Comparison of ENCODE assay signal across 38 mouse cellular contexts in the genomic region with DNA sequence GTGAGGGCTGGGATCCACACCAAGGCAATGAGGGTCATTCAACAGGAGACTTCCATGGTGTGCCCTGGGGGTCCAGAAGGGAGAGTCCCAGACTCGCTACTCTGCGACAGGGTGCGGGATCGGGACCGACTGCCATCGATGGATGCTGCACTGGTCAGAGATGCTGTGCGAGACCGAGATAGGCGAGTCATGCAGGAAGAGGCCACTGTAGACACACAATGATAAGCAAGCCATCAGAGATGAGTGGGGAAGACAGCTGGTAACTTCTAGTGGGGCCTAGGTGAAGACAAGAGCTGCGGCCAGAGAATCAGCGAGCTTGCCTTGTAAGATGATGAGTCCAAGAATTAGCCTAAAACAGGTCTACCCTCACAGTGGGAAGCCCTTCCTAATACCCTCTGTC. TPM values are rescaled to one million over a fixed set of nuclear protein-coding genes. Genes with fewer than 3 reads are reported as not detected.
DNase-seq lines count a peak whose midpoint lies in the region; ATAC-seq and TF ChIP-seq lines count a peak whose summit lies in the region.
"Had no signal": no experiment of that assay in that cellular context is flagged by ENCODE, and none has a peak within 500 bp of the region (broad histone marks: within the 10 kb centered on the region; RNA-seq: fewer than 3 reads in every experiment).

No protein-coding gene starts in this region.

- ATAC-seq in liver, embryonic 11.5 days (replicated peaks; ENCODE audit: low FRiP score), result peak; percentile 79
- ATAC-seq in liver, embryonic 16.5 days (ENCODE audit: low read depth), result 0 out of 2 replicates have a peak, but pooled peaks have one; percentile 50
- no peak for ATAC-seq in hindbrain, embryonic 13.5 days (ENCODE audit: low FRiP score)
- ATAC-seq: forebrain, postnatal 0 days; intestine, postnatal 0 days; midbrain, embryonic 13.5 days had no signal

- H3K4me1 ChIP-seq in MEL (ENCODE audit: control insufficient read depth in 1 of 2, insufficient read depth in 2 of 2, low read length in 2 of 2), result peaks cover 0 to 26% of the 10 kb centered on the region in 2 experiments
- peaks cover 24% of the 10 kb centered on the region for H3K4me1 ChIP-seq in liver, embryonic 11.5 days (replicated peaks; ENCODE audit: control insufficient read depth, insufficient read depth, low read length)
- H3K4me1 ChIP-seq in liver, embryonic 16.5 days (ENCODE audit: control insufficient read depth, low read depth, low read length), result peaks cover 17% of the 10 kb centered on the region
- H3K4me1 ChIP-seq in hindbrain, embryonic 13.5 days (replicated peaks), result peaks cover under 1% of the 10 kb centered on the region; the same call in 1 of the 2 replicates
- no peaks in the 10 kb centered on the region for H3K4me1 ChIP-seq in kidney, adult 2 months (ENCODE audit: control insufficient read depth, insufficient read depth, low read length)
- H3K4me1 ChIP-seq: embryonic facial prominence, embryonic 12.5 days; hindbrain, embryonic 12.5 days; kidney, embryonic 15.5 days; midbrain, embryonic 13.5 days had no signal

- peak; percentile 63 to 68 for TF ChIP-seq EP300 in MEL (IDR thresholded peaks at IDR 0.05; ENCODE audit: low read depth in 1 of 2, low read length in 2 of 2)

- no peak for TF ChIP-seq RAD21 in MEL (IDR thresholded peaks at IDR 0.05; ENCODE audit: low read depth, low read length)

- H3K36me3 ChIP-seq in MEL (ENCODE audit: control insufficient read depth in 1 of 2, insufficient read depth in 2 of 2, low read length in 2 of 2), result peaks cover 0 to 14% of the 10 kb centered on the region in 2 experiments; a peak in 2 of 4 replicates
- H3K36me3 ChIP-seq in liver, embryonic 11.5 days (ENCODE audit: control insufficient read depth, insufficient read depth, low read length), result no peaks in the 10 kb centered on the region
- H3K36me3 ChIP-seq in liver, embryonic 16.5 days (ENCODE audit: control insufficient read depth, insufficient read depth), result peaks cover 4% of the 10 kb centered on the region; the same call in 1 of the 2 replicates
- H3K36me3 ChIP-seq in hindbrain, embryonic 13.5 days, result 0 out of 2 replicates have a peak, but pooled peaks cover 3% of the 10 kb centered on the region
- H3K36me3 ChIP-seq in kidney, adult 2 months (ENCODE audit: control insufficient read depth, insufficient read depth, low read length), result no peaks in the 10 kb centered on the region
- H3K36me3 ChIP-seq: embryonic facial prominence, embryonic 12.5 days; hindbrain, embryonic 12.5 days; kidney, embryonic 15.5 days; midbrain, embryonic 13.5 days had no signal

- TF ChIP-seq POLR2A in MEL (IDR thresholded peaks at IDR 0.05; ENCODE audit: control insufficient read depth in 1 of 2, insufficient read depth in 1 of 2, low read depth in 1 of 2, low read length in 2 of 2, poor library complexity in 1 of 2), result no peak
- TF ChIP-seq POLR2A in kidney, adult 2 months (IDR thresholded peaks at IDR 0.05; ENCODE audit: low read depth, low read length), result no peak

- TF ChIP-seq CTCF in MEL (IDR thresholded peaks at IDR 0.05 in 2 of 3, conservative IDR thresholded peaks at IDR 0.05 in 1 of 3; ENCODE audit: control insufficient read depth in 1 of 3, insufficient read depth in 1 of 3, low read depth in 2 of 3, low read length in 3 of 3, poor library complexity in 1 of 3, severe bottlenecking in 1 of 3), result no peak
- TF ChIP-seq CTCF in kidney, adult 2 months (conservative IDR thresholded peaks at IDR 0.05; ENCODE audit: insufficient read depth, insufficient read length, low read depth, low read length), result no peak

- no peaks in the 10 kb centered on the region for H3K9me3 ChIP-seq in MEL (replicated peaks; ENCODE audit: insufficient read depth, low read length)
- no peaks in the 10 kb centered on the region for H3K9me3 ChIP-seq in liver, embryonic 11.5 days (ENCODE audit: control insufficient read depth, low read length)
- H3K9me3 ChIP-seq in liver, embryonic 16.5 days (replicated peaks; ENCODE audit: control insufficient read depth, low read length), result no peaks in the 10 kb centered on the region
- H3K9me3 ChIP-seq in hindbrain, embryonic 13.5 days, result no peaks in the 10 kb centered on the region
- H3K9me3 ChIP-seq: embryonic facial prominence, embryonic 12.5 days; heart, embryonic 15.5 days; hindbrain, embryonic 12.5 days; kidney, embryonic 15.5 days; limb, embryonic 13.5 days; midbrain, embryonic 13.5 days had no signal

- H3K9ac ChIP-seq in MEL (ENCODE audit: control insufficient read depth, low read depth, low read length, poor library complexity, severe bottlenecking), result no peak overlapping the region
- H3K9ac ChIP-seq in liver, embryonic 11.5 days (ENCODE audit: low read depth, low read length), result no peak overlapping the region
- H3K9ac ChIP-seq in liver, embryonic 16.5 days (ENCODE audit: low read depth, low read length), result no peak overlapping the region
- no peak overlapping the region for H3K9ac ChIP-seq in hindbrain, embryonic 13.5 days
- H3K9ac ChIP-seq: embryonic facial prominence, embryonic 12.5 days; forebrain, postnatal 0 days; heart, embryonic 15.5 days; hindbrain, embryonic 12.5 days; kidney, embryonic 15.5 days; limb, embryonic 13.5 days; lung, embryonic 14.5 days; midbrain, embryonic 13.5 days had no signal

- no peak overlapping the region for H3K27ac ChIP-seq in MEL (ENCODE audit: control insufficient read depth, low read depth, low read length)
- H3K27ac ChIP-seq in liver, embryonic 11.5 days (ENCODE audit: low read depth, low read length), result no peak overlapping the region
- H3K27ac ChIP-seq in liver, embryonic 16.5 days (ENCODE audit: low read length), result no peak overlapping the region
- H3K27ac ChIP-seq in hindbrain, embryonic 13.5 days, result no peak overlapping the region
- no peak overlapping the region for H3K27ac ChIP-seq in kidney, adult 2 months (ENCODE audit: insufficient read depth, low read depth, low read length)
- H3K27ac ChIP-seq: embryonic facial prominence, embryonic 12.5 days; heart, embryonic 15.5 days; hindbrain, embryonic 12.5 days; kidney, embryonic 15.5 days; layer of hippocampus, adult 2 months; left cerebral cortex, adult 2 months; limb, embryonic 13.5 days; midbrain, embryonic 13.5 days had no signal

- H3K4me3 ChIP-seq in MEL (ENCODE audit: control insufficient read depth in 1 of 2, insufficient read depth in 1 of 2, low read depth in 2 of 2, low read length in 2 of 2), result no peak overlapping the region
- H3K4me3 ChIP-seq in liver, embryonic 11.5 days (ENCODE audit: low read depth, low read length), result no peak overlapping the region
- no peak overlapping the region for H3K4me3 ChIP-seq in liver, embryonic 16.5 days (ENCODE audit: low read depth, low read length)
- H3K4me3 ChIP-seq in hindbrain, embryonic 13.5 days, result no peak overlapping the region
- H3K4me3 ChIP-seq in kidney, adult 2 months (ENCODE audit: insufficient read depth, low read depth, low read length), result no peak overlapping the region
- H3K4me3 ChIP-seq: embryonic facial prominence, embryonic 12.5 days; heart, embryonic 15.5 days; hindbrain, embryonic 12.5 days; kidney, embryonic 15.5 days; layer of hippocampus, adult 2 months; left cerebral cortex, adult 2 months; limb, embryonic 13.5 days; midbrain, embryonic 13.5 days had no signal

- DNase-seq in 416B (ENCODE audit: low read depth), result peak; percentile 8
- peak; percentile 41 for DNase-seq in MEL (ENCODE audit: low read depth, low spot score)
- no peak for DNase-seq in liver, embryonic 11.5 days (ENCODE audit: low spot score)
- no peak for DNase-seq in kidney, adult 2 months
- no peak for DNase-seq in right cerebral cortex, postnatal 10 days (ENCODE audit: low spot score in 2 of 2)
- DNase-seq: adrenal gland, postnatal 10 days; cerebellum, adult 8-10 months; cerebellum, postnatal 36 days; embryo, embryonic 11 days; forebrain, postnatal 0 days; gastrocnemius, postnatal 10 days; heart, postnatal 36 days; kidney, postnatal 36 days; lung, embryonic 14.5 days; lung, postnatal 14 days; spleen, adult 18-20 months; thymus, postnatal 25 days had no signal

- no peaks in the 10 kb centered on the region for H3K79me2 ChIP-seq in MEL (ENCODE audit: control insufficient read depth, insufficient read depth, low read length, poor library complexity)

- WGBS in liver, embryonic 11.5 days, result 44% methylated on average over 11 of the region's 11 CpGs
- 25% methylated on average over 11 of the region's 11 CpGs for WGBS in liver, embryonic 16.5 days (ENCODE audit: insufficient replicate concordance)
- 94% methylated on average over 11 of the region's 11 CpGs for WGBS in hindbrain, embryonic 13.5 days
- WGBS in kidney, adult 2 months, result 98% methylated on average over 11 of the region's 11 CpGs

- H3K27me3 ChIP-seq in MEL (ENCODE audit: control insufficient read depth in 1 of 2, insufficient read depth in 2 of 2, low read length in 2 of 2), result no peaks in the 10 kb centered on the region
- 0 out of 2 replicates have a peak, but pooled peaks cover 3% of the 10 kb centered on the region for H3K27me3 ChIP-seq in liver, embryonic 11.5 days (replicated peaks; ENCODE audit: control insufficient read depth, insufficient read depth, low read length)
- H3K27me3 ChIP-seq in liver, embryonic 16.5 days (ENCODE audit: control insufficient read depth, insufficient read depth, low read depth, low read length), result no peaks in the 10 kb centered on the region
- H3K27me3 ChIP-seq in hindbrain, embryonic 13.5 days, result peaks cover 3% of the 10 kb centered on the region; the same call in 1 of the 2 replicates
- no peaks in the 10 kb centered on the region for H3K27me3 ChIP-seq in kidney, adult 2 months (replicated peaks; ENCODE audit: control insufficient read depth, insufficient read depth, low read length)
- H3K27me3 ChIP-seq: embryonic facial prominence, embryonic 12.5 days; heart, embryonic 15.5 days; kidney, embryonic 15.5 days; limb, embryonic 13.5 days; midbrain, embryonic 13.5 days had no signal

- H3K4me2 ChIP-seq in liver, embryonic 11.5 days, result peak overlapping the region; percentile 38
- no peak overlapping the region for H3K4me2 ChIP-seq in liver, embryonic 16.5 days (ENCODE audit: low read depth, low read length)
- no peak overlapping the region for H3K4me2 ChIP-seq in hindbrain, embryonic 13.5 days
- H3K4me2 ChIP-seq: embryonic facial prominence, embryonic 12.5 days; heart, embryonic 15.5 days; hindbrain, embryonic 12.5 days; kidney, embryonic 15.5 days; limb, embryonic 13.5 days; lung, embryonic 14.5 days; midbrain, embryonic 13.5 days had no signal

RNA-seq across cellular contexts. Expression of a gene that starts 7.9 kb away (rescaled TPM):
- total RNA-seq in MEL (2012; rRNA removed), result 11.2 and 17.0 TPM in 2 replicates
- polyA plus RNA-seq in MEL (2012; ENCODE audit: insufficient read depth in 1 of 2, insufficient read length in 2 of 2, low read depth in 1 of 2, low replicate concordance in 2 of 2, missing spikeins in 1 of 2), result 10 to 100 TPM in 1 of 2 experiments, not detected in 1; 48.6 TPM
- 19.2 and 21.5 TPM in 2 replicates for polyA plus RNA-seq in liver, embryonic 11.5 days (2014; fragmentation: Nextera tagmentation; extraction: Ambion mirVana)
- polyA plus RNA-seq in liver, embryonic 16.5 days (2015; fragmentation: Nextera tagmentation; extraction: Ambion mirVana), result 51.8 and 66.4 TPM in 2 replicates
- polyA plus RNA-seq in hindbrain, embryonic 13.5 days (2015; fragmentation: Nextera tagmentation; extraction: Ambion mirVana), result 108 and 144 TPM in 2 replicates
- 220 and 235 TPM in 2 replicates for polyA plus RNA-seq in kidney, adult 2 months (2012; rRNA removed)

RNA-seq across cellular contexts. Expression of a gene that starts 12.1 kb away (rescaled TPM):
- total RNA-seq in MEL (2012; rRNA removed), result not detected in 2 replicates
- not detected for polyA plus RNA-seq in MEL (2012; ENCODE audit: insufficient read depth in 1 of 2, insufficient read length in 2 of 2, low read depth in 1 of 2, low replicate concordance in 2 of 2, missing spikeins in 1 of 2)
- not detected in 2 replicates for polyA plus RNA-seq in liver, embryonic 11.5 days (2014; fragmentation: Nextera tagmentation; extraction: Ambion mirVana)
- not detected in 2 replicates for polyA plus RNA-seq in liver, embryonic 16.5 days (2015; fragmentation: Nextera tagmentation; extraction: Ambion mirVana)
- polyA plus RNA-seq in hindbrain, embryonic 13.5 days (2015; fragmentation: Nextera tagmentation; extraction: Ambion mirVana), result not detected in 2 replicates
- polyA plus RNA-seq in kidney, adult 2 months (2012; rRNA removed), result not detected in 2 replicates
- total RNA-seq: adrenal gland, postnatal 10 days; CH12.LX; ES-E14; forebrain, postnatal 0 days; gastrocnemius, postnatal 10 days; granulocyte monocyte progenitor cell, adult 5-6 weeks; heart, postnatal 36 days; layer of hippocampus, adult 2 months; layer of hippocampus, postnatal 14 days; left cerebral cortex, adult 2 months; left cerebral cortex, postnatal 36 days; monocyte, adult 5-6 weeks had no signal
- polyA plus RNA-seq: C2C12; embryonic facial prominence, embryonic 12.5 days; forebrain, embryonic 11.5 days; forebrain, postnatal 0 days; heart, embryonic 15.5 days; hindbrain, embryonic 12.5 days; intestine, postnatal 0 days; kidney, embryonic 15.5 days; limb, embryonic 13.5 days; lung, embryonic 14.5 days; midbrain, embryonic 13.5 days; neural tube, embryonic 14.5 days; stomach, embryonic 16.5 days had no signal

RNA-seq across cellular contexts. Expression of a gene that starts 13.4 kb away (rescaled TPM):
- 0.07 TPM in 1 of 2 replicates, not detected in the other for total RNA-seq in MEL (2012; rRNA removed)
- polyA plus RNA-seq in MEL (2012; ENCODE audit: insufficient read depth in 1 of 2, insufficient read length in 2 of 2, low read depth in 1 of 2, low replicate concordance in 2 of 2, missing spikeins in 1 of 2), result under 1 TPM in 1 of 2 experiments, not detected in 1; 0.07 TPM
- polyA plus RNA-seq in liver, embryonic 11.5 days (2014; fragmentation: Nextera tagmentation; extraction: Ambion mirVana), result 0.07 and 0.14 TPM in 2 replicates
- 0.06 and 0.09 TPM in 2 replicates for polyA plus RNA-seq in liver, embryonic 16.5 days (2015; fragmentation: Nextera tagmentation; extraction: Ambion mirVana)
- polyA plus RNA-seq in hindbrain, embryonic 13.5 days (2015; fragmentation: Nextera tagmentation; extraction: Ambion mirVana), result 1.7 and 1.8 TPM in 2 replicates
- 0.45 and 0.52 TPM in 2 replicates for polyA plus RNA-seq in kidney, adult 2 months (2012; rRNA removed)
- total RNA-seq: monocyte, adult 5-6 weeks had no signal

RNA-seq across cellular contexts. Expression of a gene that starts 16.5 kb away (rescaled TPM):
- total RNA-seq in MEL (2012; rRNA removed), result not detected in 2 replicates
- polyA plus RNA-seq in MEL (2012; ENCODE audit: insufficient read depth in 1 of 2, insufficient read length in 2 of 2, low read depth in 1 of 2, low replicate concordance in 2 of 2, missing spikeins in 1 of 2), result not detected
- polyA plus RNA-seq in liver, embryonic 11.5 days (2014; fragmentation: Nextera tagmentation; extraction: Ambion mirVana), result not detected in 2 replicates
- not detected in 2 replicates for polyA plus RNA-seq in liver, embryonic 16.5 days (2015; fragmentation: Nextera tagmentation; extraction: Ambion mirVana)
- polyA plus RNA-seq in hindbrain, embryonic 13.5 days (2015; fragmentation: Nextera tagmentation; extraction: Ambion mirVana), result not detected in 2 replicates
- not detected in 2 replicates for polyA plus RNA-seq in kidney, adult 2 months (2012; rRNA removed)
- total RNA-seq: adrenal gland, postnatal 10 days; CH12.LX; ES-E14; forebrain, postnatal 0 days; gastrocnemius, postnatal 10 days; granulocyte monocyte progenitor cell, adult 5-6 weeks; heart, postnatal 36 days; layer of hippocampus, adult 2 months; left cerebral cortex, adult 2 months; left cerebral cortex, postnatal 36 days; monocyte, adult 5-6 weeks had no signal
- polyA plus RNA-seq: C2C12; embryonic facial prominence, embryonic 12.5 days; forebrain, embryonic 11.5 days; forebrain, postnatal 0 days; heart, embryonic 15.5 days; hindbrain, embryonic 12.5 days; intestine, postnatal 0 days; kidney, embryonic 15.5 days; limb, embryonic 13.5 days; lung, embryonic 14.5 days; midbrain, embryonic 13.5 days; neural tube, embryonic 14.5 days; stomach, embryonic 16.5 days had no signal

RNA-seq across cellular contexts. Expression of a gene that starts 21.5 kb away (rescaled TPM):
- total RNA-seq in MEL (2012; rRNA removed), result 26.1 and 28.3 TPM in 2 replicates
- 10 to 100 TPM in 1 of 2 experiments, not detected in 1; 54.4 TPM for polyA plus RNA-seq in MEL (2012; ENCODE audit: insufficient read depth in 1 of 2, insufficient read length in 2 of 2, low read depth in 1 of 2, low replicate concordance in 2 of 2, missing spikeins in 1 of 2)
- 32.5 and 42.6 TPM in 2 replicates for polyA plus RNA-seq in liver, embryonic 11.5 days (2014; fragmentation: Nextera tagmentation; extraction: Ambion mirVana)
- polyA plus RNA-seq in liver, embryonic 16.5 days (2015; fragmentation: Nextera tagmentation; extraction: Ambion mirVana), result 10.8 and 12.9 TPM in 2 replicates
- polyA plus RNA-seq in hindbrain, embryonic 13.5 days (2015; fragmentation: Nextera tagmentation; extraction: Ambion mirVana), result 82.5 and 86.0 TPM in 2 replicates
- 24.0 and 27.6 TPM in 2 replicates for polyA plus RNA-seq in kidney, adult 2 months (2012; rRNA removed)

Comparison
In these comparisons a context has a peak if more than half of its experiments do, and no peak if none do; other contexts are left out.
1. DNase-seq: peak in 416B (single experiment) and MEL (single experiment); none in liver, embryonic 11.5 days (single experiment), kidney, adult 2 months (single experiment) and right cerebral cortex, postnatal 10 days (0 of 2).